Mouse (Mus musculus): Measurements from ENCODE around the gene Flot1. TPM values are rescaled to one million over a fixed set of nuclear protein-coding genes. Genes with fewer than 3 reads are reported as not detected.
A peak's percentile ranks its signal among the peaks of the same experiment; 100 is the strongest.

The Flot1 gene
- total RNA-seq (2014; rRNA removed) (112 and 122 TPM in 2 replicates), polyA plus RNA-seq (2015; fragmentation: Nextera tagmentation; extraction: Ambion mirVana) (124 and 140 TPM in 2 replicates)

- peak within 1 kb of the TSS; percentile 86 for H3K9ac ChIP-seq (replicated peaks; ENCODE audit: low read length, poor library complexity, severe bottlenecking)
- peak within 1 kb of the TSS; percentile 85 for H3K27ac ChIP-seq (ENCODE audit: low read depth, low read length)
- peaks cover 7% of the 10 kb centered on the region for H3K27me3 ChIP-seq (ENCODE audit: insufficient read depth, low read length)
- DNase-seq (ENCODE audit: low spot score) (peak; percentile 91), ATAC-seq (ENCODE audit: low FRiP score) (peak; percentile 84)
- peak within 1 kb of the TSS; percentile 72 for H3K4me2 ChIP-seq (ENCODE audit: low read depth, low read length, poor library complexity, severe bottlenecking)
- peaks cover 5% of the 10 kb centered on the region; the same call in 1 of the 2 replicates for H3K4me1 ChIP-seq (ENCODE audit: insufficient read depth, low read length)
- peaks cover 15% of the 10 kb centered on the region for H3K36me3 ChIP-seq (ENCODE audit: insufficient read depth, low read length)
- no peaks in the 10 kb centered on the region for H3K9me3 ChIP-seq (ENCODE audit: low read length)
- no peak for TF ChIP-seq CTCF (IDR thresholded peaks at IDR 0.05)
- H3K4me3 ChIP-seq (ENCODE audit: low read depth, low read length), result peak within 1 kb of the TSS; percentile 75
- under 1% methylated on average over 35 of the region's 47 CpGs for WGBS
Measured at GRCm38 (mm10) chr17:35822964-35823937, at the start of gene Flot1. TSS of gene Flot1 (plus strand) at chr17:35823230.

- ATAC-seq (ENCODE audit: low FRiP score), result peak; percentile 41; the same call in 1 of the 2 replicates
- Histone ChIP-seq H3K36me3 (ENCODE audit: insufficient read depth, low read length) (no peaks in the 10 kb centered on the region), H3K4me1 (ENCODE audit: insufficient read depth, low read length) (no peaks in the 10 kb centered on the region), H3K4me3 (ENCODE audit: low read depth, low read length) (no peak overlapping the region), H3K9ac (replicated peaks; ENCODE audit: low read length, poor library complexity, severe bottlenecking) (no peak overlapping the region), H3K27me3 (ENCODE audit: insufficient read depth, low read length) (no peaks in the 10 kb centered on the region), H3K27ac (ENCODE audit: low read depth, low read length) (no peak overlapping the region), H3K4me2 (ENCODE audit: low read depth, low read length, poor library complexity, severe bottlenecking) (no peak overlapping the region), H3K9me3 (ENCODE audit: low read length) (no peaks in the 10 kb centered on the region)
- peak; percentile 18 for TF ChIP-seq CTCF (IDR thresholded peaks at IDR 0.05)
- 61% methylated on average over 13 of the region's 13 CpGs for WGBS
- DNase-seq (ENCODE audit: low spot score), result peak; percentile 84
Measured at GRCm38 (mm10) chr17:35776811-35777609, 46.0 kb upstream of the Flot1 start.

GRCm38 (mm10) chr17:35778965-35779364 lies 44.1 kb upstream of the Flot1 start:
- Histone ChIP-seq H3K4me2 (ENCODE audit: low read depth, low read length, poor library complexity, severe bottlenecking) (no peak overlapping the region), H3K27me3 (ENCODE audit: insufficient read depth, low read length) (no peaks in the 10 kb centered on the region), H3K9me3 (ENCODE audit: low read length) (no peaks in the 10 kb centered on the region), H3K4me1 (ENCODE audit: insufficient read depth, low read length) (no peaks in the 10 kb centered on the region), H3K27ac (ENCODE audit: low read depth, low read length) (no peak overlapping the region), H3K9ac (replicated peaks; ENCODE audit: low read length, poor library complexity, severe bottlenecking) (no peak overlapping the region), H3K36me3 (ENCODE audit: insufficient read depth, low read length) (no peaks in the 10 kb centered on the region), H3K4me3 (ENCODE audit: low read depth, low read length) (no peak overlapping the region)
- WGBS, result 74% methylated on average over 6 of the region's 6 CpGs
- DNase-seq (ENCODE audit: low spot score) (no peak), ATAC-seq (ENCODE audit: low FRiP score) (no peak)
- TF ChIP-seq CTCF (IDR thresholded peaks at IDR 0.05), result no peak

- DNase-seq (ENCODE audit: low spot score) (no peak), ATAC-seq (ENCODE audit: low FRiP score) (no peak)
- H3K9me3 ChIP-seq (ENCODE audit: low read length), result no peaks in the 10 kb centered on the region
- no peaks in the 10 kb centered on the region for H3K36me3 ChIP-seq (ENCODE audit: insufficient read depth, low read length)
- no peaks in the 10 kb centered on the region for H3K4me1 ChIP-seq (ENCODE audit: insufficient read depth, low read length)
- WGBS, result 67% methylated on average over 10 of the region's 10 CpGs
- H3K4me3 ChIP-seq (ENCODE audit: low read depth, low read length), result no peak overlapping the region
- no peak overlapping the region for H3K4me2 ChIP-seq (ENCODE audit: low read depth, low read length, poor library complexity, severe bottlenecking)
- H3K9ac ChIP-seq (replicated peaks; ENCODE audit: low read length, poor library complexity, severe bottlenecking), result no peak overlapping the region
- H3K27ac ChIP-seq (ENCODE audit: low read depth, low read length), result no peak overlapping the region
- no peaks in the 10 kb centered on the region for H3K27me3 ChIP-seq (ENCODE audit: insufficient read depth, low read length)
- no peak for TF ChIP-seq CTCF (IDR thresholded peaks at IDR 0.05)
Measured at GRCm38 (mm10) chr17:35779466-35780205, 43.4 kb upstream of the Flot1 start.

GRCm38 (mm10) chr17:35780362-35780761 lies 42.7 kb upstream of the Flot1 start:
- ATAC-seq (ENCODE audit: low FRiP score), result no peak
- Histone ChIP-seq H3K4me1 (ENCODE audit: insufficient read depth, low read length) (no peaks in the 10 kb centered on the region), H3K9ac (replicated peaks; ENCODE audit: low read length, poor library complexity, severe bottlenecking) (no peak overlapping the region), H3K36me3 (ENCODE audit: insufficient read depth, low read length) (no peaks in the 10 kb centered on the region), H3K27me3 (ENCODE audit: insufficient read depth, low read length) (no peaks in the 10 kb centered on the region), H3K27ac (ENCODE audit: low read depth, low read length) (no peak overlapping the region), H3K4me2 (ENCODE audit: low read depth, low read length, poor library complexity, severe bottlenecking) (no peak overlapping the region), H3K9me3 (ENCODE audit: low read length) (no peaks in the 10 kb centered on the region), H3K4me3 (ENCODE audit: low read depth, low read length) (no peak overlapping the region)
- TF ChIP-seq CTCF (IDR thresholded peaks at IDR 0.05), result no peak
- DNase-seq (ENCODE audit: low spot score), result no peak
- WGBS, result 95% methylated on average over 7 of the region's 7 CpGs
